Mouse (Mus musculus): ENCODE measurements around the gene Slc22a26.
"Not testable (repeated sequence)": the region's sequence is repeated elsewhere in the genome, so short reads cannot be mapped to it uniquely, and the experiment has no call there.

Gene Slc22a26

GRCm38 (mm10) chr19:7802571-7802970 is at the start of gene Slc22a26:
Gene Slc22a26 (minus strand): TSS chr19:7802667.
- DNase-seq (ENCODE audit: low spot score): no peak

- DNase-seq (ENCODE audit: low spot score): no peak
Observed at GRCm38 (mm10) chr19:7829851-7830250, 27.4 kb upstream of the Slc22a26 start.

GRCm38 (mm10) chr19:7790571-7790970 is 11.9 kb downstream of the Slc22a26 start:
- no peak for DNase-seq (ENCODE audit: low spot score)

GRCm38 (mm10) chr19:7775306-7775705 is 27.2 kb downstream of the Slc22a26 start:
- DNase-seq (ENCODE audit: low spot score): no peak

GRCm38 (mm10) chr19:7766124-7766523 is 36.3 kb downstream of the Slc22a26 start:
- no peak for DNase-seq (ENCODE audit: low spot score)

- DNase-seq (ENCODE audit: low spot score): no peak
Observed at GRCm38 (mm10) chr19:7765599-7765998, 36.9 kb downstream of the Slc22a26 start.

GRCm38 (mm10) chr19:7753371-7753770 is 49.1 kb downstream of the Slc22a26 start:
- not testable (repeated sequence) for DNase-seq (ENCODE audit: low spot score)
